Mouse (Mus musculus) kidney, postnatal 36 days (tissue): ENCODE measurements around the gene Gm15128.
"Not testable (repeated sequence)": the region's sequence is repeated elsewhere in the genome, so short reads cannot be mapped to it uniquely, and the experiment has no call there.

Experiments used
- DNase-seq, 2 experiments: peaks; one replicate each; pipeline ENCODE4 v3.0.0; 2021 to 2022; ENCODE audit warnings: mixed read lengths in 2 of 2

Gm15128 gene

GRCm38 (mm10) chrX:147765691-147766090, at the start of gene Gm15128:
Gene Gm15128, plus strand, starts transcription at chrX:147765991.
- not testable (repeated sequence) for DNase-seq
